Mouse (Mus musculus) midbrain, embryonic 10.5 days (tissue): ENCODE measurements around the gene Esrrg. TPM values are rescaled to one million over a fixed set of nuclear protein-coding genes. Genes with fewer than 3 reads are reported as not detected.
A peak's percentile ranks its signal among the peaks of the same experiment; 100 is the strongest.

Experiments used
- DNase-seq: peaks from one replicate; pipeline ENCODE4 v3.0.0-alpha.2; 2017; ENCODE audit warnings: low spot score
- H3K27ac ChIP-seq: fragments of 300-500 bp; sonication (generic); replicated peaks from 2 replicates; pipeline ENCODE4 v1.5.1; 2016; ENCODE audit warnings: mild to moderate bottlenecking
- H3K27me3 ChIP-seq: fragments of 300-500 bp; sonication (generic); 2 replicates; pipeline ENCODE4 v1.6.1; 2016; ENCODE audit warnings: low read depth, mild to moderate bottlenecking; ENCODE audit not compliant: poor library complexity, severe bottlenecking
- H3K36me3 ChIP-seq: fragments of 300-500 bp; sonication (generic); 2 replicates; pipeline ENCODE4 v1.6.1; 2016; ENCODE audit warnings: mild to moderate bottlenecking, moderate library complexity
- H3K4me1 ChIP-seq: fragments of 300-500 bp; sonication (generic); 2 replicates; pipeline ENCODE4 v1.6.1; 2016
- H3K4me3 ChIP-seq: fragments of 300-500 bp; sonication (generic); 2 replicates; pipeline ENCODE4 v1.5.1; 2016; ENCODE audit warnings: mild to moderate bottlenecking, moderate library complexity
- H3K9me3 ChIP-seq: fragments of 300-500 bp; sonication (generic); replicated peaks from 2 replicates; pipeline ENCODE4 v1.6.1; 2016; ENCODE audit warnings: mild to moderate bottlenecking
- WGBS: fragments of 180-500 bp; shearing (Covaris S2); methylation state at CpG from one replicate; pipeline ENCODE4 v1.1.7; 2016; 5-methylcytosine and 5-hydroxymethylcytosine counted together
- polyA plus RNA-seq: library from polyadenylated mRNA; unstranded; fragments of >200 nt; fragmentation: Nextera tagmentation; extraction: Ambion mirVana; gene quantifications from 2 replicates; pipeline ENCODE4 v1.2.1, GENCODE M21; 2016

Esrrg gene
- polyA plus RNA-seq, result 2.0 and 3.5 TPM in 2 replicates

DNA sequence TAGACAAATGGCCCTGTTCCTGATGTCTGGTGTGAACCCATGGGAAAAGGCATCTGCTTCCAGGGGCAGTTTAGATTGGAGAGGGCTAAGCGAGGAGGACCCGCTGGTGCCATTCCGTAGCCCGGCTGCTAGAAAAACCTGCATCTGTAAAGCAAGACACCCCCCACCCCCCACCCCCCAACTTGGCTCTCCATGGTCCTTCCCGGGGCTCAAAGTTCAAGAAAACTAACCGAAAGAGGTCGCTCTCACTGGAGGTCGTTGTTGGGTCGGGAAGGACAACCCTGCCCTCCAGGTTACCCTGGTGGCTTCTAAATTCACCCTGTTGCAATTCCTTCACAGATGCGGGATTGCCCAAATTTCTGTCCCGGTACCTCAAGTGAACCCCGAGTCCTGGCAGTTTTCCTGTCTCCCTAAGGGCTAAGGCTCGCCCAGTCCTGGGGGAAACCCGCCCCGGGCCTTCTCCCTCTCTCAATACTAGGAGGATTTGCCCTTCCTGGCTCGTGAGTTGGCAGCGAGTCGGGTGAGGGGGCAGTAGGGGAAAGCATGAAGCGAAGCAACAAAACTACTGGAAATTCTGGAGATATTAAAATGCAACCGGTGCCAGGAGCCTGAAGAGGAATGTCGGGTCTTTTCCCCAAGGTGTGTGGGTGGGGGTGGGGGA, at the start of gene Esrrg:
TSS of gene Esrrg (plus strand) at position 531 of the 661 bp plus-strand sequence.
- peak within 1 kb of the TSS; percentile 72 for H3K27ac ChIP-seq
- peaks cover 99% of the 10 kb centered on the region for H3K27me3 ChIP-seq
- peaks cover 72% of the 10 kb centered on the region for H3K4me1 ChIP-seq
- no peaks in the 10 kb centered on the region for H3K36me3 ChIP-seq
- H3K4me3 ChIP-seq, result peak within 1 kb of the TSS; percentile 59
- peak; percentile 56 for DNase-seq
- 1% methylated on average over 21 of the region's 21 CpGs for WGBS
- no peaks in the 10 kb centered on the region for H3K9me3 ChIP-seq

DNA sequence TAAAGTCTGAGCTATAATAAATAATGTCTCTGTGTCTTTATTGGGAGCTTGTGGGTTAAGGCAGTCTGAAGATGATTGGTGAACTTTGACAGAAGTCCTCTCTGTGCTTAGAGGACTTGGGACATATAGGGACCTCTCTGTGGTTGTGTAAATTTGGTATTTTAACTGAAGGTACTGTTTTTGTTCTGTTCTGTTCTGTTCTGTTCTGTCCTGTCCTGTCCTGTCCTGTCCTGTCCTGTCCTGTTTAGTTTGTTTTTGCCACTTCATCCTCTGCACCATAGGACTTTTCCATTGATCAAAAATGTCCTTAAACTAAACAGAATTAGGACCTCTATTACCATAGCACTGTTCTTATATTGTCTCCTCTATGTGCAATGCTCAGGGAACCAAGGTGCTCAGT, 24.6 kb upstream of the Esrrg start:
- DNase-seq, result no peak
- no peak overlapping the region for H3K27ac ChIP-seq
- H3K36me3 ChIP-seq, result no peaks in the 10 kb centered on the region
- H3K27me3 ChIP-seq, result no peaks in the 10 kb centered on the region
- no peaks in the 10 kb centered on the region for H3K4me1 ChIP-seq
- H3K9me3 ChIP-seq, result no peaks in the 10 kb centered on the region
- no peak overlapping the region for H3K4me3 ChIP-seq

- Histone ChIP-seq H3K27me3 (no peaks in the 10 kb centered on the region), H3K4me3 (no peak overlapping the region), H3K4me1 (no peaks in the 10 kb centered on the region), H3K9me3 (no peaks in the 10 kb centered on the region), H3K27ac (no peak overlapping the region), H3K36me3 (no peaks in the 10 kb centered on the region)
- WGBS, result 91% methylated on average over 8 of the region's 8 CpGs
- DNase-seq, result no peak
Observed at GRCm38 (mm10) chr1:187586541-187587075, 22.0 kb upstream of the Esrrg start.

DNA sequence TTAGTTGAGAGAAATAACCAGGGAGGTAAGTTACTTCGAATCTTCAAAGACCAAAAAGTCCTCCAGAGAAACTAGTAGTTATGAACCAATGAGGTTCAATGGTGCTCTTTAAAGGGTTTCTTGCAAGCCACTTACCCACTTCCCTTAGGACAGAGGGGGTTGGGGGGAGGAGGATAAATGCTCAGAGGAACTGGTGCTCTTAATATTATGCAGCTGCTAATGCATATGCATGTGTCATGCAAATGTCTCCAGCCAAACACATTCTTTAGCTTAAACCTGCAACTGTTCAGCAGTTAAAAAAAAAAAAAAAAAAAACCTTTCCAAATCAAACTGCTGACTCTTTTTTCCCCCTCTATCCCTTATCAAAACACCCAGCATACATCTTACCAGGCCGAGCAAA, 5.6 kb upstream of the Esrrg start:
- Histone ChIP-seq H3K36me3 (no peaks in the 10 kb centered on the region), H3K27me3 (peaks cover 80% of the 10 kb centered on the region), H3K4me1 (peaks cover 43% of the 10 kb centered on the region), H3K4me3 (no peak overlapping the region), H3K9me3 (peaks cover 7% of the 10 kb centered on the region), H3K27ac (no peak overlapping the region)
- no peak for DNase-seq
- WGBS, result 44% methylated on average over 2 of the region's 2 CpGs

DNA sequence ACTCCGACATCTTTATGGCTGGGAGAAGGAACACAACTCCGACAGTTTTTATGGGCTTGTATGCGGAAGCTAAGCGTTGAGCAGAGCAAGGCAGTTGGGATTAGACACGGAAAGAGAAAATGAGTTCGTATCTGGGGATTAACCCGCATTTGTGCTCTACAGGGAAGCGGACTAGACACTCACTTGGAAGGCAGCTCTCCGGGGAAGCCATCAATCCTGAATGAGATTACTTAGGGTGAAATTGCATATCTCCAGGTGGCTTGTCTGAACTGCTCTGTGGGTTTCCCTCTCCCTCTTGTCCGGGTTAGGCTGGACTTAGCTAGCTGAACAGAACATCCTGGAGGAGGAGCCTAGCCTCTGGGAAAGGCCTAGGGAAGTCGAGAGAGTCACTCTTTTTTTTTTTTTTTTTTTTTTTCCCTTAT, 4.5 kb upstream of the Esrrg start:
- Histone ChIP-seq H3K27me3 (peaks cover 86% of the 10 kb centered on the region), H3K4me3 (no peak overlapping the region; the same call in 1 of the 2 replicates), H3K9me3 (peaks cover 7% of the 10 kb centered on the region), H3K4me1 (peaks cover 54% of the 10 kb centered on the region), H3K36me3 (no peaks in the 10 kb centered on the region), H3K27ac (no peak overlapping the region)
- WGBS, result under 1% methylated on average over 11 of the region's 11 CpGs
- peak; percentile 44 for DNase-seq

GRCm38 (mm10) chr1:187604691-187605310, 3.8 kb upstream of the Esrrg start:
- peaks cover 61% of the 10 kb centered on the region for H3K4me1 ChIP-seq
- H3K27ac ChIP-seq, result no peak overlapping the region
- H3K4me3 ChIP-seq, result peak overlapping the region; percentile 39
- DNase-seq, result peak; percentile 47
- 2% methylated on average over 24 of the region's 24 CpGs for WGBS
- H3K36me3 ChIP-seq, result no peaks in the 10 kb centered on the region
- H3K9me3 ChIP-seq, result peaks cover 7% of the 10 kb centered on the region
- H3K27me3 ChIP-seq, result peaks cover 86% of the 10 kb centered on the region

GRCm38 (mm10) chr1:187605391-187606270, 3.0 kb upstream of the Esrrg start:
- Histone ChIP-seq H3K4me1 (peaks cover 68% of the 10 kb centered on the region), H3K4me3 (peak overlapping the region; percentile 39), H3K27ac (no peak overlapping the region), H3K36me3 (no peaks in the 10 kb centered on the region), H3K9me3 (peaks cover 7% of the 10 kb centered on the region), H3K27me3 (peaks cover 94% of the 10 kb centered on the region)
- WGBS, result 2% methylated on average over 32 of the region's 32 CpGs
- DNase-seq, result peak; percentile 63

GRCm38 (mm10) chr1:187606271-187607040, 2.1 kb upstream of the Esrrg start:
- 4% methylated on average over 23 of the region's 23 CpGs for WGBS
- H3K4me1 ChIP-seq, result peaks cover 68% of the 10 kb centered on the region
- peak; percentile 37 for DNase-seq
- no peaks in the 10 kb centered on the region for H3K36me3 ChIP-seq
- H3K4me3 ChIP-seq, result peak overlapping the region; percentile 59
- H3K9me3 ChIP-seq, result no peaks in the 10 kb centered on the region
- H3K27ac ChIP-seq, result no peak overlapping the region
- peaks cover 100% of the 10 kb centered on the region for H3K27me3 ChIP-seq

GRCm38 (mm10) chr1:187607065-187608047, 1.2 kb upstream of the Esrrg start:
- Histone ChIP-seq H3K27ac (no peak overlapping the region), H3K4me1 (peaks cover 72% of the 10 kb centered on the region), H3K4me3 (peak overlapping the region; percentile 59), H3K27me3 (peaks cover 100% of the 10 kb centered on the region), H3K36me3 (no peaks in the 10 kb centered on the region), H3K9me3 (no peaks in the 10 kb centered on the region)
- DNase-seq, result peak; percentile 44
- under 1% methylated on average over 47 of the region's 47 CpGs for WGBS

- H3K27me3 ChIP-seq, result peaks cover 91% of the 10 kb centered on the region
- peaks cover 66% of the 10 kb centered on the region for H3K4me1 ChIP-seq
- WGBS, result under 1% methylated on average over 72 of the region's 72 CpGs
- peak overlapping the region; percentile 59 for H3K4me3 ChIP-seq
- H3K27ac ChIP-seq, result peak overlapping the region; percentile 72
- DNase-seq, result peak; percentile 79
- no peaks in the 10 kb centered on the region for H3K9me3 ChIP-seq
- H3K36me3 ChIP-seq, result no peaks in the 10 kb centered on the region
Observed at GRCm38 (mm10) chr1:187609021-187609852, 646 bp downstream of the Esrrg start.
